Mouse (Mus musculus): ENCODE data around the gene Mbd4. TPM values are rescaled to one million over a fixed set of nuclear protein-coding genes. Genes with fewer than 3 reads are reported as not detected.

Mbd4 gene
- total RNA-seq (2021), result under 1 TPM; 0.75 to 0.77 TPM
- long read RNA-seq, experiment 1, partial matches to known transcripts, result 1 of 2 reads
- long read RNA-seq, experiment 1, other reads (novel, unspliced or antisense), result 1 of 2 reads
- long read RNA-seq, experiment 2, partial matches to known transcripts, result 0 of 7 reads
- long read RNA-seq, experiment 2, other reads (novel, unspliced or antisense), result 6 of 7 reads

GRCm38 (mm10) chr6:115853091-115853813 lies at the start of gene Mbd4, which contains the start of gene Ift122:
Mbd4 (minus strand) TSS chr6:115853371.
Ift122 (plus strand) TSS chr6:115853470.
- intact Hi-C loops (cut with DNase I), result no loop called here
- DNase-seq, result peak; percentile 99
- peak within 1 kb of the TSS; percentile 84 for H3K27ac ChIP-seq
- peak; percentile 48 for TF ChIP-seq CTCF (IDR thresholded peaks at IDR 0.05)
- H3K4me3 ChIP-seq, result peak within 1 kb of the TSS; percentile 90

- intact Hi-C loops (cut with DNase I), result loop anchor here (5.0 kb wide), 1 partner anchor 235 kb away; no protein-coding TSS in a partner anchor
- Histone ChIP-seq H3K27ac (peak overlapping the region; percentile 88), H3K4me3 (no peak overlapping the region)
- TF ChIP-seq CTCF (IDR thresholded peaks at IDR 0.05), result no peak
- no peak for DNase-seq
Measured at GRCm38 (mm10) chr6:115902545-115902944, 49.4 kb upstream of the Mbd4 start.

- Histone ChIP-seq H3K4me3 (no peak overlapping the region), H3K27ac (peak overlapping the region; percentile 88)
- peak; percentile 74 for DNase-seq
- intact Hi-C loops (cut with DNase I), result loop anchor here (1.0 to 5.0 kb wide), 2 partner anchors 107 to 236 kb away; no protein-coding TSS in a partner anchor
- TF ChIP-seq CTCF (IDR thresholded peaks at IDR 0.05), result no peak
Measured at GRCm38 (mm10) chr6:115901489-115901931, 48.3 kb upstream of the Mbd4 start.

- intact Hi-C loops (cut with DNase I), result loop anchor here (1.0 to 5.0 kb wide), 2 partner anchors 107 to 236 kb away; no protein-coding TSS in a partner anchor
- DNase-seq, result peak; percentile 86
- H3K27ac ChIP-seq, result peak overlapping the region; percentile 88
- H3K4me3 ChIP-seq, result no peak overlapping the region
- no peak; the same call in 1 of the 2 replicates for TF ChIP-seq CTCF (IDR thresholded peaks at IDR 0.05)
Measured at GRCm38 (mm10) chr6:115901062-115901461, 47.9 kb upstream of the Mbd4 start.

- DNase-seq, result no peak
- Histone ChIP-seq H3K27ac (peak overlapping the region; percentile 64), H3K4me3 (no peak overlapping the region)
- no peak for TF ChIP-seq CTCF (IDR thresholded peaks at IDR 0.05)
- intact Hi-C loops (cut with DNase I), result no loop called here
Measured at GRCm38 (mm10) chr6:115897926-115898520, 44.9 kb upstream of the Mbd4 start.

GRCm38 (mm10) chr6:115897117-115897516 lies 43.9 kb upstream of the Mbd4 start:
- Histone ChIP-seq H3K4me3 (no peak overlapping the region), H3K27ac (peak overlapping the region; percentile 64)
- peak; percentile 78 for DNase-seq
- no peak for TF ChIP-seq CTCF (IDR thresholded peaks at IDR 0.05)
- intact Hi-C loops (cut with DNase I), result no loop called here

- DNase-seq, result no peak
- Histone ChIP-seq H3K4me3 (no peak overlapping the region), H3K27ac (peak overlapping the region; percentile 64)
- no peak for TF ChIP-seq CTCF (IDR thresholded peaks at IDR 0.05)
- intact Hi-C loops (cut with DNase I), result no loop called here
Measured at GRCm38 (mm10) chr6:115896346-115896745, 43.2 kb upstream of the Mbd4 start.

- no peak overlapping the region for H3K4me3 ChIP-seq
- TF ChIP-seq CTCF (IDR thresholded peaks at IDR 0.05), result no peak
- no peak for DNase-seq
- intact Hi-C loops (cut with DNase I), result no loop called here
- peak overlapping the region; percentile 53 for H3K27ac ChIP-seq
Measured at GRCm38 (mm10) chr6:115892363-115892762, 39.2 kb upstream of the Mbd4 start.

GRCm38 (mm10) chr6:115891497-115892061 lies 38.4 kb upstream of the Mbd4 start:
- no peak for TF ChIP-seq CTCF (IDR thresholded peaks at IDR 0.05)
- Histone ChIP-seq H3K4me3 (no peak overlapping the region), H3K27ac (peak overlapping the region; percentile 53)
- peak; percentile 55 for DNase-seq
- intact Hi-C loops (cut with DNase I), result no loop called here

GRCm38 (mm10) chr6:115891061-115891460 lies 37.9 kb upstream of the Mbd4 start:
- TF ChIP-seq CTCF (IDR thresholded peaks at IDR 0.05), result no peak
- Histone ChIP-seq H3K4me3 (no peak overlapping the region), H3K27ac (peak overlapping the region; percentile 53)
- intact Hi-C loops (cut with DNase I), result no loop called here
- no peak for DNase-seq

GRCm38 (mm10) chr6:115890601-115891000 lies 37.4 kb upstream of the Mbd4 start:
- no peak for TF ChIP-seq CTCF (IDR thresholded peaks at IDR 0.05)
- no peak for DNase-seq
- H3K4me3 ChIP-seq, result no peak overlapping the region
- H3K27ac ChIP-seq, result peak overlapping the region; percentile 53
- intact Hi-C loops (cut with DNase I), result no loop called here

- intact Hi-C loops (cut with DNase I), result no loop called here
- TF ChIP-seq CTCF (IDR thresholded peaks at IDR 0.05), result peak; percentile 65
- peak overlapping the region; percentile 66; the same call in 1 of the 2 replicates for H3K27ac ChIP-seq
- no peak overlapping the region for H3K4me3 ChIP-seq
- DNase-seq, result no peak
Measured at GRCm38 (mm10) chr6:115888296-115888695, 35.1 kb upstream of the Mbd4 start.

Measured in gastrocnemius, adult 2 months (tissue).